Mouse (Mus musculus) ES-Bruce4 (cell line): ENCODE data around the gene Fbxo48.

ENCODE experiments used
- CTCF ChIP-seq: IDR thresholded peaks from one replicate; pipeline ENCODE4 v1.8.1; 2011; ENCODE audit warnings: low read depth, low read length
- POLR2A ChIP-seq: IDR thresholded peaks from one replicate; pipeline ENCODE4 v1.8.1; 2011; ENCODE audit warnings: low read length; ENCODE audit not compliant: insufficient read depth

DNA sequence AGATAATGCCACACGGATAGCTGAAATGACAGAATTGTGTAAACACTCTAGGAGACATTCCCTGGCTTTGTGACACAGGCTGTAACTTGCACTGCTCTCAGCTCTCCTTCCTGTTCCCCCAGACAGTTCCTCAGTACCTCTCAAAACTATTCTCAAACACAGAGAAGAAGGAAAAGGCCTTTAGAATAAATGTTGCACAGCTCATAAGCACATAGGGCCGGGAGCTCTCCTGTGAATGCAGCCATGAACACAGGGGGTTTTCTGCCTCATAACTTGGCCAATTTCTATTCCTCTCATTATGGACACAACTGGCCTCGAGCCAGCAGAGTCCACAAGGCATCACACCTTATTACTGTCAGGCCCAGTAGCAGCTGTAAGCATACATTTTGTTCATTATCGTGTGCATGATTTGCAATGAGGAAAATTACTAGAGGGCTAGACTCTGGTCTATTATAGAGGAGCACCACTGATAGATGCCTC, 9.2 kb upstream of the Fbxo48 start:
- no peak for TF ChIP-seq POLR2A
- TF ChIP-seq CTCF: no peak
